Mouse (Mus musculus): ENCODE measurements around the gene Card19.

GRCm38 (mm10) chr13:49248923-49249322, 33.1 kb upstream of the Card19 start:
- TF ChIP-seq POLR2A (IDR thresholded peaks at IDR 0.05; ENCODE audit: low read depth, low read length) = no peak
- TF ChIP-seq CTCF (IDR thresholded peaks at IDR 0.05; ENCODE audit: borderline replicate concordance, insufficient read depth, low read length) = no peak

Data from embryonic fibroblast, embryonic 13.5 days (primary cell).